9 mouse cellular contexts compared by ENCODE assay signal in the genomic region with DNA sequence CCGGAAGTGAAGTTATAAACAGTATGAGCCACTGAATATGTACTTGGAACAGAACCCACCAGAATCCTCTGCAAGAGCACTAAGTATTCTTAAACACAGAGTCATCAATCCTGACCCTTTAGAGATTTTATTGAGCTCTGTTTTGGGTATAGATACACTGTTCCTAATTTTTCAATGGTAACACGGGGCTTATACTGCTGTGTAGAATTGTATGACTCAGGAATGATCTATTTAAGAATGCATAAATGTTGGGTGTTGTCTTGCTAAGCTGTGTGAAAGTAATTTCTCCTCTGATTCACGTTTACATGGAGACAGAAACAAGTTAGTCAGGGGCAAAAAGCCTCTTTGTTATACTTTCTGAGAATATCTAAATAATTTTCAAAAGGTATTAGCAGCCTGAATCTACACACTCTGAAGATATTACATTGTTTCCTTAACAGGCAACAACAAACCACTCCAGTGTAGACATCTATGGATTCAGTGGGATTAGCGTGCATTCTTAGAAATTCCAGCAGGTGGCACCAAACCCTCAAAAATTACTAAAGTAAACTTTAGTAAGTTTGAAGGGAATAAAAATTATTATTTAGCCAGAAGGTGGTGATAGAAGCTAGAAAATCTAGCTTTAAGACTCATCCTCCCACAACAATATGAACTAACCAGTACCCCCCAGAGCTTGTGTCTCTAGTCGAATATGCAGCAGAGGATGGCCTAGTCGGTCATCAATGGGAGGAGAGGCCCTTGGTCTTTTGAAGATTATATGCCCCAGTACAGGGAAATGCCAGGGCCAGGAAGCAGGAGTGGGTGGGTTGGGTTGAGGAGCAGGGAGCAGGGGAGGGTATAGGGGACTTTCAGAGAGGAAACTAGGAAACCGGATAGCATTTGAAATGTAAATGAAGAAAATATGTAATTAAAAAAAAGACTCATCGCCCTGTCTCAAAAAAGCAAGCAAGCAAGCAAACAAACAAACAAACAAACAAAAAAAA. TPM values are rescaled to one million over a fixed set of nuclear protein-coding genes. Genes with fewer than 3 reads are reported as not detected.
A peak's percentile ranks its signal among the peaks of the same experiment; 100 is the strongest.
DNase-seq lines count a peak whose midpoint lies in the region; ATAC-seq lines count a peak whose summit lies in the region.
"Had no signal": no experiment of that assay in that cellular context is flagged by ENCODE, and none has a peak within 500 bp of the region (broad histone marks: within the 10 kb centered on the region; RNA-seq: fewer than 3 reads in every experiment).

No protein-coding gene starts in this region.

- H3K27ac ChIP-seq in forebrain, embryonic 14.5 days (ENCODE audit: low read depth, low read length): no peak overlapping the region

- 47% methylated on average over 8 of the region's 8 CpGs for WGBS in forebrain, embryonic 14.5 days

- H3K4me2 ChIP-seq in forebrain, embryonic 14.5 days (ENCODE audit: low read length): no peak overlapping the region

- ATAC-seq in forebrain, embryonic 14.5 days: peak; percentile 83
- ATAC-seq in megakaryocyte-erythroid progenitor cell, adult 5-6 weeks (replicated peaks; ENCODE audit: low FRiP score, low TSS enrichment, poor library complexity, severe bottlenecking): peak; percentile 52; the same call in 1 of the 2 replicates

- no peaks in the 10 kb centered on the region for H3K9me3 ChIP-seq in forebrain, embryonic 14.5 days (replicated peaks; ENCODE audit: control insufficient read depth, low read length)

- no peaks in the 10 kb centered on the region for H3K4me1 ChIP-seq in forebrain, embryonic 14.5 days (ENCODE audit: control insufficient read depth, insufficient read depth, low read length)

- H3K36me3 ChIP-seq in forebrain, embryonic 14.5 days (ENCODE audit: control insufficient read depth, insufficient read depth, low read length): no peaks in the 10 kb centered on the region

- H3K27me3 ChIP-seq in forebrain, embryonic 14.5 days (replicated peaks; ENCODE audit: control insufficient read depth, insufficient read depth, low read length): no peaks in the 10 kb centered on the region

- H3K4me3 ChIP-seq in forebrain, embryonic 14.5 days (ENCODE audit: low read depth, low read length): no peak overlapping the region

- peak; percentile 72 to 80 for DNase-seq in cerebellum, postnatal 10 days
- DNase-seq in cerebellum, adult 11-12 months: no peak
- DNase-seq in urinary bladder, postnatal 14 days (ENCODE audit: low spot score): peak; percentile 38
- DNase-seq in urinary bladder, adult 2 months (ENCODE audit: low spot score): no peak
- DNase-seq in forebrain, embryonic 14.5 days (ENCODE audit: low spot score): peak; percentile 90
- peak; percentile 20 for DNase-seq in kidney, postnatal 14 days
- no peak for DNase-seq in spleen, postnatal 36 days (ENCODE audit: low spot score in 2 of 2)

- H3K9ac ChIP-seq in forebrain, embryonic 14.5 days (ENCODE audit: low read length): no peak overlapping the region

RNA-seq across cellular contexts. Expression of gene 1700015G11Rik, which starts 22.4 kb away (rescaled TPM):
- polyA plus RNA-seq in urinary bladder, adult 2 months (2012; rRNA removed): not detected in 2 replicates
- polyA plus RNA-seq in forebrain, embryonic 14.5 days (2014; fragmentation: Nextera tagmentation; extraction: Ambion mirVana): not detected in 2 replicates
- total RNA-seq in megakaryocyte-erythroid progenitor cell, adult 5-6 weeks (2014; fragmentation: Nextera tagmentation): not detected in 2 replicates
- total RNA-seq in megakaryocyte-erythroid progenitor cell, adult 5-6 weeks (2017): not detected in 2 replicates
- polyA plus RNA-seq: heart, embryonic 16.5 days had no signal

RNA-seq across cellular contexts. Expression of gene Svip, which starts 32.1 kb away (rescaled TPM):
- polyA plus RNA-seq in urinary bladder, adult 2 months (2012; rRNA removed): 13.1 and 13.5 TPM in 2 replicates
- polyA plus RNA-seq in forebrain, embryonic 14.5 days (2014; fragmentation: Nextera tagmentation; extraction: Ambion mirVana): 26.9 and 27.8 TPM in 2 replicates
- total RNA-seq in megakaryocyte-erythroid progenitor cell, adult 5-6 weeks (2014; fragmentation: Nextera tagmentation): 22.7 and 26.2 TPM in 2 replicates
- total RNA-seq in megakaryocyte-erythroid progenitor cell, adult 5-6 weeks (2017): 16.6 and 21.8 TPM in 2 replicates

Comparison
In these comparisons a context has a peak if more than half of its experiments do, and no peak if none do; other contexts are left out.
1. DNase-seq: peak in cerebellum, postnatal 10 days (2 of 2), urinary bladder, postnatal 14 days (single experiment), forebrain, embryonic 14.5 days (single experiment) and kidney, postnatal 14 days (single experiment); none in cerebellum, adult 11-12 months (single experiment), urinary bladder, adult 2 months (single experiment) and spleen, postnatal 36 days (0 of 2).